Mouse (Mus musculus) liver, embryonic 16.5 days (tissue): ENCODE measurements around the gene Ntf5. TPM values are rescaled to one million over a fixed set of nuclear protein-coding genes. Genes with fewer than 3 reads are reported as not detected.

ENCODE experiments used
- ATAC-seq: fragments of 200-750 bp; cut with Nextera tagmentation; 2 replicates; pipeline ENCODE4 v1.8.0; 2017; ENCODE audit warnings: low read depth, mild to moderate bottlenecking, moderate number of reproducible peaks, moderate library complexity
- H3K27ac ChIP-seq: fragments of 300-500 bp; sonication (generic); 2 replicates; pipeline ENCODE4 v1.5.1; 2014; ENCODE audit warnings: mild to moderate bottlenecking, low read length
- H3K27me3 ChIP-seq: fragments of 300-500 bp; sonication (generic); 2 replicates; pipeline ENCODE4 v1.6.1; 2014; ENCODE audit warnings: low read depth, low read length, mixed read lengths; ENCODE audit not compliant: control insufficient read depth, insufficient read depth
- H3K36me3 ChIP-seq: fragments of 300-500 bp; sonication (generic); 2 replicates; pipeline ENCODE4 v1.6.1; 2014; ENCODE audit warnings: mild to moderate bottlenecking; ENCODE audit not compliant: control insufficient read depth, insufficient read depth
- H3K4me1 ChIP-seq: fragments of 300-500 bp; sonication (generic); 2 replicates; pipeline ENCODE4 v1.6.1; 2014; ENCODE audit warnings: low read depth, low read length, mixed read lengths; ENCODE audit not compliant: control insufficient read depth
- H3K4me2 ChIP-seq: fragments of 300-500 bp; sonication (generic); 2 replicates; pipeline ENCODE4 v1.6.1; 2014; ENCODE audit warnings: low read depth, low read length, mixed read lengths
- H3K4me3 ChIP-seq: fragments of 300-500 bp; sonication (generic); 2 replicates; pipeline ENCODE4 v1.5.1; 2014; ENCODE audit warnings: low read depth, mild to moderate bottlenecking, low read length
- H3K9ac ChIP-seq: fragments of 300-500 bp; sonication (generic); 2 replicates; pipeline ENCODE4 v1.6.1; 2014; ENCODE audit warnings: low read depth, low read length
- H3K9me3 ChIP-seq: fragments of 300-500 bp; sonication (generic); replicated peaks from 2 replicates; pipeline ENCODE4 v1.6.1; 2016; ENCODE audit warnings: low read length; ENCODE audit not compliant: control insufficient read depth
- WGBS: fragments of 180-500 bp; shearing (Covaris S2); extraction: QIAGEN DNeasy Blood & Tissue Kit; methylation state at CpG from one replicate; pipeline ENCODE4 v1.1.7; 2014; ENCODE audit not compliant: insufficient replicate concordance; 5-methylcytosine and 5-hydroxymethylcytosine counted together
- polyA plus RNA-seq: library from polyadenylated mRNA; unstranded; fragments of >200 nt; fragmentation: Nextera tagmentation; extraction: Ambion mirVana; gene quantifications from 2 replicates; pipeline ENCODE4 v1.2.1, GENCODE M21; 2015

Gene Ntf5
- 0.09 and 0.26 TPM in 2 replicates for polyA plus RNA-seq

DNA sequence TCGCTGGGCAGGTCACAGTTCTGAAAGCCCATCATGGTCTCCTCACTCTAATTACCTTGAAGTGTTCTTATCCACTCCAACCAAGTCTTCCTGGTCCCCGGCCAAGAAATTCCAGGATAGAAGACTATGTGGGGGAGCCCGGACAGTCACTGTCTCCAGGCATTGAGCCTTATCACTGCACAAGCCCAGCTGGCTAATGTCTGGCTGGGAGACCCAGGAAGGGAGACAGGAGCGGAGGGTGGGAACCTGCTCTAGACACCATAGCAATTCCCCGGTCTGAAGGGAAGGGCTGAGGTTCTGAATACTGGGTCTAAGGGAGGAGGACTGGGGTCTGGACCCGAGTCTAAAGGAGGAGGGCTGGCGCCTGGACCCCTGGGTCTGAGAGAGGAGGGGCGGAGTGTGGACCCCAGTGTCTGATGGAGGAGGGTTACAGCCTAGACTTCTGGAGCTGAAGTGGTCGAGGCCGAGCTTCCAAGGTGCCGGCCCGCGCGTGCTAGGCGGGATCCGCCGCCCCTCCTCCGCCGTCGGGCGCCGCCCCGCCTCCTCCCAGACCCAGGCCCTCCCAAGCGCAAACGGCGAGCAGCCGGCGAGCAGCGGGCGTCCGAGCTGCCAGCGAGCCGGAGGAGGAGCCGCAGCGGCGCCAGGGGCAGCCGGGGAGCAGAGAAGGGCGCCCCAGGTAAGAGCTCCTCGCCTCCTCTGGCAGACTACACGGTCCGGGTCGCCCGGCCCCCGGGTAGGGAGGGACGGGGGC lies at the start of gene Ntf5:
TSS of gene Ntf5 (plus strand) at position 583 of the 751 bp plus-strand sequence.
- Histone ChIP-seq H3K4me2 (peak within 1 kb of the TSS; percentile 61), H3K4me1 (peaks cover 13% of the 10 kb centered on the region), H3K27me3 (peaks cover 96% of the 10 kb centered on the region), H3K4me3 (peak within 1 kb of the TSS; percentile 51), H3K27ac (no peak within 1 kb of the TSS), H3K36me3 (no peaks in the 10 kb centered on the region), H3K9me3 (no peaks in the 10 kb centered on the region), H3K9ac (0 out of 2 replicates have a peak within 1 kb of the TSS, but pooled peaks have one; percentile 11)
- ATAC-seq: peak; percentile 36
- WGBS: 4% methylated on average over 29 of the region's 45 CpGs

- no peak for ATAC-seq
- Histone ChIP-seq H3K27ac (no peak overlapping the region), H3K4me2 (no peak overlapping the region), H3K36me3 (no peaks in the 10 kb centered on the region), H3K27me3 (peaks cover 79% of the 10 kb centered on the region), H3K9me3 (no peaks in the 10 kb centered on the region), H3K4me1 (peaks cover 27% of the 10 kb centered on the region), H3K4me3 (no peak overlapping the region), H3K9ac (no peak overlapping the region)
- 33% methylated on average over 2 of the region's 2 CpGs for WGBS
These were observed 49.5 kb upstream of the Ntf5 start for GRCm38 (mm10) chr7:45363983-45364382.

DNA sequence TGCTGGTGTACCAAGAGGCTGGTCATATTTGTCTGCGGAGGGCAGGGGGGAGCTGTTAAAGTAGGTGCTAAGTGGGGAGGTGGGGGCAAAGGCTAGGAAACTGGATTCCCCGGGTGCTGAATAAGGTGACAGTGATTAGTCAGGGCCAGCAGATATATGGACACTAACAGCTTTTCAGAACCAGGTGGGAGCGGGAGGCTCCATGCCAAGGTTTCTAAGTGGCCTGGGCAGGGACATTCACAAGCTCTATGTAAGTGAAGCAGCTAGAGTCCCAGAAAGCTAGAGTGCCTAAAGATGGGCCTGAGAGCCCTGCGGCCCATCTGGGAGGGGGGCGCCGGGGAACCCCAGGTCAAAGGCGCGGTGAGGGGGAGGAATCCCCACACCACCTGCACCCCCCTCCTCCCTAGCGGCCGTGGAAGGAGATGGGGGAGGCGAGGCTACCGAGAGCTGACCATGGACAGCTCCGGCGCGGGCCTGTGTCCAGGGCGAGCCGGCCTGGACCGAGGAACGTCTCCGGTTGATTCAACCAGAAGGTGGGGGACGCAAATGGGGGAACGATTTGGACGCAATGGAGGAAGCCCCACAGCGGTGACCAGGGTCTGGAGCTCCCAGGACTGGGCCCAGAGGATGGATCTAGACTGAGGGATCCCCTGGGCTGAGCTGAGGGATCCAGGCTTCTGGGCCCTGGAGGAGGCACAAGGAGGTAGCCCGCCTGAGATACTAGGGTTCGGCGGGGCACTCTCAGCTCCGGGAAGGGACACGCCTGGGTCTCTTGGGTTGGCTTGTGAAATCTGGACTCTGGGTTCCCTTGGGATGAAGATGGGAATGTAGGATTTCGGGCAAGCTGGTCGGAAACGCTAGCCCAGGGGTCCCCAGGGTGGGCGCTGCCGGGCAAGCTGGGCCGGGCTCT lies 47.5 kb upstream of the Ntf5 start:
- H3K27ac ChIP-seq: no peak overlapping the region
- H3K4me3 ChIP-seq: peak overlapping the region; percentile 65
- H3K9me3 ChIP-seq: no peaks in the 10 kb centered on the region
- 5% methylated on average over 34 of the region's 35 CpGs for WGBS
- peaks cover 39% of the 10 kb centered on the region for H3K4me1 ChIP-seq
- H3K27me3 ChIP-seq: peaks cover 81% of the 10 kb centered on the region
- no peak for ATAC-seq
- no peaks in the 10 kb centered on the region for H3K36me3 ChIP-seq
- peak overlapping the region; percentile 91 for H3K4me2 ChIP-seq
- 0 out of 2 replicates have a peak overlapping the region, but pooled peaks have one; percentile 33 for H3K9ac ChIP-seq

DNA sequence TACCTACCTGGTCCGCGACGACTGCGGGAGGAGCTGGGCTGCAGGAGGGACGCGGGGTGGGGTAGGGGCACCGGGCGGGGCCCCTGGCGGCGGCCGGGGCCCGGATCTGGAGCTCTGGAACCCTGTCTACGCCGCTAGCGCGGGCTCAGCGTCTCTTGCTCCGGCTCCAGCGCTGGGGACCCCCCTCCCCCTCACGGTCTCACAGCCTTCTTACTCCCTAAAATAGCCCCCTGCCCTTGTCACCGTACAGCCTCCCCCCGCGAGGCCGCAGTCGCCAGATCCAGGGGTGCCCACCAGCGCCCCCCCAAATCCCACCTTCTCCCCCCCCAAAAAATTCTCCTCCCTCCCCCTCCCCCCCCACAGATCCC lies 46.9 kb upstream of the Ntf5 start, which contains the start of gene Ppfia3:
TSS of gene Ppfia3 (minus strand) at position 368 of the 368 bp plus-strand sequence.
- H3K36me3 ChIP-seq: no peaks in the 10 kb centered on the region
- H3K4me3 ChIP-seq: peak within 1 kb of the TSS; percentile 65
- no peak within 1 kb of the TSS for H3K27ac ChIP-seq
- H3K4me2 ChIP-seq: peak within 1 kb of the TSS; percentile 91
- no peak for ATAC-seq
- 0% methylated on average over 21 of the region's 26 CpGs for WGBS
- peaks cover 33% of the 10 kb centered on the region for H3K4me1 ChIP-seq
- no peaks in the 10 kb centered on the region for H3K9me3 ChIP-seq
- H3K27me3 ChIP-seq: peaks cover 74% of the 10 kb centered on the region
- peak within 1 kb of the TSS; percentile 63 for H3K9ac ChIP-seq

DNA sequence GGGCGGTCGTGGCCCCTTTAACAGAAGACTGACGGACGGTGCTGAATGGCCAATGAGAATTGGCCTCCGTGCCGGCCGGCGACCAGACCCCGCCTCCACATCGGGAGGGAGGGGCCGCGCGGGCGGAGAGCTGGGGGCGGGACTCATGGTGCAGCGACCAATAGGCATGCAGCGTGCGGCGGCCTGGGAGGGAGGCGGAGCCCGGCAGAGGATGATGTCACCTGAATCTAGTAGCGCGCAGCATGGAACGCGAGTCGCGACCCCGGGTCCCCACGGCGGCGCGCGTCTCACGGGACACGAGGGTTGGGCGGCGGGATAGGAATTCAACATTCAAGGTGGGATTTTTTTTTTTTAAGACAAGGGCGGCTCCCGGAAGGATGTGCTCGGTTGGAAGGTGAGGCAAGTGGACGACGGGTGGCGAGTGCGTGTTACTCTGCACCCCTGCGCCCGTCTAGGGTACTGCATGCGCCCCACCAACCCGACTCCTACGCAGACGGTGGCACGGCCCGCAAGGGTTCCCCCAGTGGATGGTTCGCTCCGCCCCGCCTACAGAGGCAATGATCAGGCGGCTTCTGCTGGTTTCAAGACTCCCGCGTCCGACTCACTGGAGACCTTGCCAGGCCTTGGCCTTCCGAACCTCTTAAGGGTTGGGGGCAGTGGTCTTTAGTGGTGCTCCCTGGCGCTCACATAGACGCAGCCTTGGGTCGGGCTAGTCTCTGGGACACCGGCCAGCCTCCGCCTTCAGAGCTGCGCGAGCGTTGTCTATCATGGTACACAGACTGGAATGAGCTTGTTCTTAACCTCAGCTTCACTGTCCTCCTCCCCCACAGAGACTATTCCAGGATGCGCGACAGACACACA lies 46.2 kb upstream of the Ntf5 start:
- WGBS: under 1% methylated on average over 70 of the region's 70 CpGs
- H3K4me3 ChIP-seq: peak overlapping the region; percentile 65

GRCm38 (mm10) chr7:45368178-45368577 lies 45.3 kb upstream of the Ntf5 start:
- WGBS: 76% methylated on average over 15 of the region's 15 CpGs
- ATAC-seq: no peak
- H3K9me3 ChIP-seq: no peaks in the 10 kb centered on the region
- 0 out of 2 replicates have a peak overlapping the region, but pooled peaks have one; percentile 91 for H3K4me2 ChIP-seq
- H3K36me3 ChIP-seq: peaks cover 4% of the 10 kb centered on the region; the same call in 1 of the 2 replicates
- no peak overlapping the region for H3K27ac ChIP-seq
- no peak overlapping the region; the same call in 1 of the 2 replicates for H3K4me3 ChIP-seq
- H3K9ac ChIP-seq: no peak overlapping the region
- peaks cover 59% of the 10 kb centered on the region for H3K27me3 ChIP-seq
- peaks cover 28% of the 10 kb centered on the region for H3K4me1 ChIP-seq

More for the DNA sequence above, 46.2 kb upstream of the Ntf5 start:
- Histone ChIP-seq H3K27ac (no peak overlapping the region), H3K9me3 (no peaks in the 10 kb centered on the region), H3K4me2 (peak overlapping the region; percentile 91), H3K27me3 (peaks cover 68% of the 10 kb centered on the region), H3K4me1 (peaks cover 30% of the 10 kb centered on the region), H3K36me3 (no peaks in the 10 kb centered on the region), H3K9ac (peak overlapping the region; percentile 63)
- ATAC-seq: peak; percentile 87

DNA sequence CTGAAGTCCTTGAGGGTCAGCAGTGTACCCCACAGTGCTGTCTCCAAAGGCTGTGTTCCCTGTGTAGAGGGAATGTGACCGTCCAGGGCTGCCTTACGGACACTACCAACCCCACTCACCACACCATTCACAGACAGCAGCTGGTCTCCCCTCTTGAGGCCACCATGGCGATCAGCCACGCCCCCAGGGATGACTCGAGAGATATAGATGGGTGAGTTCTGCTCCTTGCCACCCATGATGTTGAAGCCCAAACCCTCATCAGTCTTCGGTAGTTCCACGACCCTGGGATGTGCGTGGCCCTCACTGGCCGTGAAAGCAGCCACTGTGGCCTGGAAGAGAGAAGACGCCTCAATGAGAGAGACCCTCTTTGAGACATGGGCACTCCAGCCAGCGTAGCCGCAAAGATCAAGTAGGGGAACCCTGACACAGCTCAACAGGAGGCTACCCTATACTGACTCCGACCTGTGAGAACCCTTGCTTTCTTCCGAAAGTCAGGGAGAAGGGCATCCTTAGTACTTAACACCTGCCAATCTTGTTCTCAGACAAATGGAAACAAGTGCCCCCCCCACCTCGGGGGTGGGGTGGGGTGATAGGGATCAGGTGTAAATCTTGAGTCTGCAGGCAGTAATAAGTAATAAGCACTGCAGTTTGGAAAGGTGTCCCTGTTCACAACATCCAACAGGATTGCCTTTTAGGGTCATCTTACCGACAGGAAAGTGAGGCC lies 44.3 kb upstream of the Ntf5 start:
- Histone ChIP-seq H3K9me3 (no peaks in the 10 kb centered on the region), H3K9ac (no peak overlapping the region), H3K4me1 (peaks cover 28% of the 10 kb centered on the region), H3K4me3 (no peak overlapping the region), H3K4me2 (no peak overlapping the region), H3K36me3 (peaks cover 4% of the 10 kb centered on the region; the same call in 1 of the 2 replicates), H3K27ac (no peak overlapping the region), H3K27me3 (peaks cover 49% of the 10 kb centered on the region)
- no peak for ATAC-seq
- 59% methylated on average over 16 of the region's 16 CpGs for WGBS
